Mouse (Mus musculus): ENCODE measurements at regions not wholly inside any gene's neighbourhood (a gene's known extent, or its start where the extent isn't known, plus 50 kb on each side); places are given as distances from the start of the nearest gene placed in this dataset.
A peak's percentile ranks its signal among the peaks of the same experiment; 100 is the strongest.

GRCm38 (mm10) chr5:56394021-56394420 lies 1323.7 kb upstream of the Pcdh7 start:
- H3K27ac ChIP-seq = no peak overlapping the region
- H3K4me3 ChIP-seq = no peak overlapping the region
- H3K9me3 ChIP-seq = no peaks in the 10 kb centered on the region
- no peak for ATAC-seq (replicated peaks)
- no peaks in the 10 kb centered on the region for H3K4me1 ChIP-seq
- no peaks in the 10 kb centered on the region for H3K27me3 ChIP-seq (replicated peaks)
- WGBS = 73% methylated on average over 3 of the region's 3 CpGs
- H3K9ac ChIP-seq = no peak overlapping the region
- H3K4me2 ChIP-seq = no peak overlapping the region
- H3K36me3 ChIP-seq (replicated peaks) = no peaks in the 10 kb centered on the region

- Histone ChIP-seq H3K9ac (no peak overlapping the region), H3K36me3 (replicated peaks) (no peaks in the 10 kb centered on the region), H3K4me3 (no peak overlapping the region), H3K4me2 (no peak overlapping the region), H3K9me3 (no peaks in the 10 kb centered on the region), H3K27me3 (replicated peaks) (no peaks in the 10 kb centered on the region), H3K4me1 (no peaks in the 10 kb centered on the region), H3K27ac (no peak overlapping the region)
- WGBS = 73% methylated on average over 2 of the region's 2 CpGs
- ATAC-seq (replicated peaks) = no peak
Measured at GRCm38 (mm10) chr5:56434958-56435357, 1282.8 kb upstream of the Pcdh7 start.

- no peak overlapping the region for H3K4me2 ChIP-seq
- H3K9me3 ChIP-seq = no peaks in the 10 kb centered on the region
- no peak overlapping the region for H3K4me3 ChIP-seq
- H3K4me1 ChIP-seq = no peaks in the 10 kb centered on the region
- H3K27me3 ChIP-seq (replicated peaks) = no peaks in the 10 kb centered on the region
- H3K27ac ChIP-seq = no peak overlapping the region
- H3K9ac ChIP-seq = no peak overlapping the region
- H3K36me3 ChIP-seq (replicated peaks) = no peaks in the 10 kb centered on the region
- ATAC-seq (replicated peaks) = no peak
- WGBS = 88% methylated on average over 2 of the region's 2 CpGs
Measured at GRCm38 (mm10) chr5:56440423-56440822, 1277.3 kb upstream of the Pcdh7 start.

GRCm38 (mm10) chr5:56487739-56488138 lies 1230.0 kb upstream of the Pcdh7 start:
- WGBS = 72% methylated on average over 4 of the region's 4 CpGs
- no peak overlapping the region for H3K27ac ChIP-seq
- ATAC-seq (replicated peaks) = peak; percentile 63; the same call in 1 of the 2 replicates
- H3K4me2 ChIP-seq = no peak overlapping the region
- no peak overlapping the region for H3K4me3 ChIP-seq
- no peaks in the 10 kb centered on the region for H3K36me3 ChIP-seq (replicated peaks)
- no peaks in the 10 kb centered on the region for H3K4me1 ChIP-seq
- no peak overlapping the region for H3K9ac ChIP-seq
- no peaks in the 10 kb centered on the region for H3K27me3 ChIP-seq (replicated peaks)
- H3K9me3 ChIP-seq = no peaks in the 10 kb centered on the region
